Mouse (Mus musculus) neutrophil, adult 5-6 weeks (primary cell): ENCODE results near the gene Galnt2. TPM values are rescaled to one million over a fixed set of nuclear protein-coding genes. Genes with fewer than 3 reads are reported as not detected.

Experiments
- ATAC-seq: fragments of 151-379, 151-347 bp; 2 replicates; pipeline ENCODE4 v1.8.0; 2017; ENCODE audit warnings: mild to moderate bottlenecking, moderate TSS enrichment; ENCODE audit not compliant: insufficient number of reproducible peaks, poor library complexity, low FRiP score, severe bottlenecking; ENCODE audit errors: extremely low read depth
- total RNA-seq: library from RNA; stranded (forward); fragments of 200-1000 nt; gene quantifications from 2 replicates; pipeline ENCODE4 v1.2.3, GENCODE M21; 2017

Gene Galnt2
- total RNA-seq, 1 experiment from 2014 or later: 27.9 TPM

DNA sequence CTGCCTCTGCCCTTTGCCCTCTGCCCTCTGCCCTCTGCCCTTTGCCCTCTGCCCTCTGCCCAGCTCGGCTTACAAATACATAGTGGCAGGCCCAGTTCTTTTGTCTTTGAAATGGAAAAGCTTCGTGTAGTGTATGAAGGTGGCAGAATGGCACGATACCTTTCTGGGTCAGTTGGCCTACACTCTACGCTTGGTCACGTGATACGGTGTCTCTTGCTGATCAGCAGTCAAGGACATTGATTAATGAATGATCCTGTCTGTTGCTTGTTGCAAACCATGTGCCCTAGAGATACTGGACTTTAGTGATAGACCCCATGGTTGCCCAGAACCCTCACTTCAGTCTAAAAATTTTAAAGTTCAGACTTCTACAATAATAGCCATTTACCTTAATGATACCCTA is 79.9 kb downstream of the Galnt2 start:
- no peak for ATAC-seq

GRCm38 (mm10) chr8:124311723-124312122 is 80.5 kb downstream of the Galnt2 start:
- no peak for ATAC-seq

DNA sequence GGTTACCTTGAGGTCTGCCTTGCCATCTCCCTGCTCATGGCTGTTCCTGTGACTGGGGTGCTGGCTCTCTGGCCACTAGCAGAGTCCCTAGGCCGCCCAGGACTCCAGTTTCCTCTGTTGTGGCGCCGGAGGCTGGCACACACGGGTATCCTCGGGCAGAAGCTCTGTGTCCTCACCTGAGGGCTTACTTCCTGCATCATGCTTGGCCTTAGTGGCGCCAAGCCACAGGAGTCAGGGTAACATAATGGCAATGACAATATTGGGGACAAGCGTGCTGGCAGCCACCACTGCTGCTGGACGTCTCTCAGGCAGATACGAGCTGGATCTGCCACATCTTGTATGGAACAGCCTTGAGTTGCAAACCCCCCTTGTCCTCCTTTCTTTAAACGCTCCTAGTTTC is 81.0 kb downstream of the Galnt2 start:
- ATAC-seq: no peak

- no peak for ATAC-seq
Observed at GRCm38 (mm10) chr8:124314803-124315202, 83.6 kb downstream of the Galnt2 start.

- no peak for ATAC-seq
Observed at GRCm38 (mm10) chr8:124316466-124317136, 85.4 kb downstream of the Galnt2 start.

- ATAC-seq: no peak
Observed at GRCm38 (mm10) chr8:124317191-124317682, 86.0 kb downstream of the Galnt2 start.

- peak; percentile 21; the same call in 1 of the 2 replicates for ATAC-seq
Observed at GRCm38 (mm10) chr8:124317821-124318220, 86.6 kb downstream of the Galnt2 start.

- no peak for ATAC-seq
Observed at GRCm38 (mm10) chr8:124318612-124319315, 87.6 kb downstream of the Galnt2 start.

DNA sequence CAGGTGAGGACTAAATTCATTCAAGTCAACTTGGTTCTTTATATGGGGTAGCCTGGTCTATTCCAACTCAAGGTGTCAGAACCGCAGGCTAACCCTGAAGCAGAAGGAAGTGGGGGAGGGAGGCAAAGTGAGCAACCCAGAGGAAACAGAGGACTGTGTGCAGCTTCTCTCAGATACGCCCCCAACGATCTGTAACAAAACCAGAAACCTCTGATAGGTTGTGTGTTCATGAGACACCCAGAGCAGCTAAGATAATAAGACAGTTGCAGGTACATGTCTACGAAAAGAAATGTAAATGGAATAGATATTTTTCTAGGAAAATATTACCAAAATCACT is 88.1 kb downstream of the Galnt2 start:
- no peak for ATAC-seq

DNA sequence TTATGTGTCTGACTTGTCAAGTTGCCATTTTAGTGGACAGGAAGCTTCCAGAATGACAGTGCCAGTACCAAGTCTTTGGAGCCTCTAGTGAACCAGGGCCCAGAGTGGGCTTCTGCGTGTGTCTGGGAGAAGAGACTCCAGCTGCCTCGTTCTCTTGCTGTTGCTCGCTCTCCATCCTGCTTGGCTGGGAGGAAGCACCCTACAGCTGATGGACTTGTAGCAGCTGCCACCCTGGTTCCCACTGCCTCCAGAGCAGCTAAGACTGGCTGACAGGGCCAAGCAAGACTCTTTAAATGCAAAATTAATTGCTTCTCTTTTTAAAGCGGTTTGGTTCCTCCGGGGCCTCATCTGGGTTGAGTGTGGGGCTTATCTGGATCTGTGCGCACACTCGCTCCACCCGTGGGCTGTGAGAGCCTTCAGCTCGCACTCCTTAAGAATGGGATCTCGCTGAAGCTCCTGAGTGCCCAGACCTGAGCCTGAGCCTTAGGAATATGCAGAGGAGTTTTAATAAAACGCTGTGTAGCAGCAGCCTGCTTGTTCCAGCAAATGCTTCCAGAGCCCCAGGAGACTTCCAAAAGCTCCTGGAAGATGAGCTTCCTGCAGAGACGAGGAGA is 90.1 kb downstream of the Galnt2 start:
- no peak for ATAC-seq

DNA sequence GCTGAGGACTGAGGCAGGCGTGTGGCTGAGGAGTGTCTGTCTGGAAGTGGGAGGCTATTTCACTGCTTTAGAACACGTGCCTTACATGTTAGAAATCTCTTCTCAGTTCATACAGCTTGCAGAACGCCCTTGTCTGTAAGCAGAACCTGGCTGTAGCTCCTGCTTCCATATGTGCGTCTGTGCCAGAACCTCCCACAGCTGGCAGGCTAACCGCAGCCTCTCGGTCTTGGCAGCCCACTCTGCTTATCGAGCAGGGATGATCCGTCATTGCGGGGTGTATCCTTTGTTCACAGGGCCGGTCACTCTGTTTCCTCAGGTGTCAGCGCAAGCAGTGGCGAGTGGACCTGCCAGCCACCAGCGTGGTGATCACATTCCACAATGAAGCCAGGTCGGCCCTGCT is 92.2 kb downstream of the Galnt2 start:
- ATAC-seq: no peak

GRCm38 (mm10) chr8:124328259-124328658 is 97.1 kb downstream of the Galnt2 start:
- ATAC-seq: no peak

- ATAC-seq: no peak
Observed at GRCm38 (mm10) chr8:124329690-124330089, 98.5 kb downstream of the Galnt2 start.

GRCm38 (mm10) chr8:124330433-124330832 is 99.2 kb downstream of the Galnt2 start:
- ATAC-seq: no peak

DNA sequence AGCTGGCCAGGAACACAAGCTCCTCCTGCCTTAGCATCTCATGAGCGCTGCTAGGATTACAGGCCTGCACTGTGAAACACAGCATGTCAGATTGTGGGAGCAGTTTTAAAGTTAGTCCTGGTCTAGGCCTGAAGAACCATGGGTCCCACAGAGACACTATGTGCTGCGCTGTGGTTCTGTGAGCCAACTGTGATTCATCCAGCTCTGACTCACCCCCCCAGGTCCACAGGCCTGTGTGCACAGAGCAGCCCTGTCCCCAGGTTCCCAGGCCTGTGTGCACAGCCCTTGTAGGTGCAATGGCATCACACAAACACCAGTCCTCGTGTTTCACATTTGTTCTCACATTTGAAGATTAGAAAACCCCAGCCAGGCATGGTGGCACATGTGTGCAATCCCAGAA is 99.9 kb downstream of the Galnt2 start:
- ATAC-seq: no peak

DNA sequence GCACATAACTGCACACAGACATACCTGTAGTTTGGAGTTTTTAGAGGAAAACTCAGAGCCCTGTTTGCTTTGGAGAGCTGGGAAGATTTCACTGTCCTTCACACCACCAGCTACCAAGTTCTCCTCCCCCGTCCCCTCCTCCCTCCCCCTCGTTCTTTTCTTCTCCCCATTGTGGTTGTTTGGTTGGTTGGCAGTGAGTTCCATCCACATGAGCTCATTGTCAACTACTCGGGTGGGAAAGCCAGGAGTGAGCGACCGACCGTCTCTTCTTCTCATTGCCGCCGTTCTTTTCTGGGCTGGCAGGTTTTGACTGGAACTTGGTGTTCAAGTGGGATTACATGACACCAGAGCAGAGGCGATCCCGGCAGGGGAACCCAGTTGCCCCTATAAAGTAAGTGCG is 100.5 kb downstream of the Galnt2 start:
- ATAC-seq: no peak

DNA sequence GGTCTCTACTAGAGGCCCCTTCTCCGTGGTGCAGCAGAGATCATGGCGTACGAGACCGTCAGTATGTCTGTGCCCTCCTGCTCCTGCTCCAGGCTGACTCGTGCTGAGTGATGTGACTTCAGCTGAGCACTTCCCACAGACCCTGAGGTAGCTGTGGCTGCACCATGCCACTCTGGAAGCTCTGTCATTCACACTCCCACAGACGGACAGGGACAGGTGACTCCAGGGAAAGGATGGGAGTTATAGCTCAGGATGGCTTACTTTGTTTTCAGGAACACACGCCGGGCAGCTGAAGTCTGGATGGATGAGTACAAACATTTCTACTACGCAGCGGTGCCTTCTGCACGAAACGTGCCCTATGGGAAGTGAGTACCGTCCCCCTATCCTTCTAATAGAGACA is 105.1 kb downstream of the Galnt2 start:
- no peak for ATAC-seq

DNA sequence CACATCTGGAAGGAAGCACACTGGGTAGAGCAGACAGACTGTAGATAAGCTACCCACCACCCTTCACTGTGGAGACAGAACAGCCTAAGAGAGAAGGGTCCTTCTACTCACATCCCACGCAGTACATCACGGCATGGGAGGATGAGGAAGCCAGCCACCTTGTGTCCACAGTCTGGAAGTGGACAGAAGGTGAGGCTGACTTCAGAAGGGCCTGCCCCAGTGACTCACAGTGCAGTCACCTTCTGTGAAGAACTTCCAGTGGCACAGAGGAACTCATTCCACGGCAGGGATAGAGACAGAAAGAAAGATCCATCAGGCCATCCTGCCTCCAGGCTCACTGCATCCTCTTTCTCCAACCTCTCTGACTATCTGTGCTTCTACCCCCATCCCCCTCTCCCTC is 108.6 kb downstream of the Galnt2 start:
- ATAC-seq: no peak

DNA sequence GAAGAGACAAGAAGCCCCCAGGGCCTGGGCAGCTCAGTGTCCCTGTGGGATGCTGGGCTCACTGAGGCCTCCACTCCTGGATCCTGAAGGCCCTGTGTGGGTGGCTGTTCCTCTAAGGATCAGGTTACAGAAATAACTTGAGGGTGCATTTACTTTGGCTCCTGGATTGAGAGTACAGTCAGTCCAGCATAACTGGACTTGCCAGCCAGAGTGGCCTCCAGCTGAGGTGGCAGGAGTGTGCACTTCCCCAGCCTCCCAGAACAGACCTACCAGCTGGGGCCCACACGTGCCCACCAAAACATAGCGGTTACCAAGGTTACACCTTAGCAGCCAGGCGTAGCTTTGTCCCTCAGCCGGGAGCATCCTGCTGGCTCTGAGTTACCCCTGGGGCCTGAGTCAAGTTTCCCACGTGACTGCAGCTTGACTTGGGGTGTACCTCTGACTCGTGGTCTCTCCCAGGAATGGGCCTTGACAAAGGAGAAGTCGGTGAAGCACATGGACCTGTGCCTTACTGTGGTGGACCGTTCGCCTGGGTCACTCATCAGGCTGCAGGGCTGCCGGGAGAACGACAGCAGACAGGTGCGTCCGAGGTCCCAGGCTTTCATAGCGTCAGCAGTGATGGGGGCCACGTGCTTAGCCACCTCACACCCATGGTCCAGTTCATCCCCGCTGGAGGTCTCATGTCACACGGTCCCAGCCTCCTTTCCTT is 109.3 kb downstream of the Galnt2 start:
- ATAC-seq: no peak

- ATAC-seq: no peak
Observed at GRCm38 (mm10) chr8:124343151-124343550, 112.0 kb downstream of the Galnt2 start.
